Mouse (Mus musculus): ENCODE measurements around the gene Bcat2. TPM values are rescaled to one million over a fixed set of nuclear protein-coding genes. Genes with fewer than 3 reads are reported as not detected.
A peak's percentile ranks its signal among the peaks of the same experiment; 100 is the strongest.

Gene Bcat2
- total RNA-seq, 2 experiments from 2014 or later = 91.4 to 106 TPM

- intact Hi-C loops (cut with DNase I) = no loop called here
These were observed 40.5 kb upstream of the Bcat2 start for GRCm38 (mm10) chr7:45529461-45529860.

GRCm38 (mm10) chr7:45530643-45531042 lies 39.3 kb upstream of the Bcat2 start:
- TF ChIP-seq CTCF (IDR thresholded peaks at IDR 0.05) = no peak
- H3K27ac ChIP-seq = peak overlapping the region; percentile 70
- DNase-seq = peak; percentile 56
- intact Hi-C loops (cut with DNase I) = no loop called here
- H3K4me3 ChIP-seq = peak overlapping the region; percentile 56

More at GRCm38 (mm10) chr7:45529461-45529860, 40.5 kb upstream of the Bcat2 start:
- no peak for DNase-seq
- TF ChIP-seq CTCF (IDR thresholded peaks at IDR 0.05) = no peak
- H3K4me3 ChIP-seq = peak overlapping the region; percentile 56
- H3K27ac ChIP-seq = peak overlapping the region; percentile 70

- TF ChIP-seq CTCF (IDR thresholded peaks at IDR 0.05) = no peak
- intact Hi-C loops (cut with DNase I) = no loop called here
- H3K27ac ChIP-seq = no peak overlapping the region
These were observed 34.3 kb upstream of the Bcat2 start for GRCm38 (mm10) chr7:45535676-45536075.

DNA sequence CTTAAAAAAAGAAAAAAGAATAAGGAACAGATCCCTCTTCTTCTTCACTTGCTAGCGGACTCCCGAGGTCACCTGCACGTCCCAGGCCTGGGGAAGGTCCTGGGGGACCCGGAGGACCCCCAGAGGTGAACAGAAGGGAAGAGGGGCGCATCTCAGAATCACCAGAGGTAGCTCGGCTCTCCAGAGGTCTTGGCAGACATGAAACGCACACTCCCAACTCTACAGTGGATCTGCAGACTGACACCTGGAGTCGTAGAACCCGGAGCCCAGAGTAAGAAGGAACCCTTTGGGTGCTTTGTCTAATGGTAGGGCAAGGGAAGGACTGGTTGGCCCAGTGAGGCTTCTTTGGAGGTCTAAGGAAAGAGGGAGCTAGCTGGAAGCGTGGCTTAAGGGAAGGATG lies 32.4 kb upstream of the Bcat2 start:
- TF ChIP-seq CTCF (IDR thresholded peaks at IDR 0.05) = no peak
- H3K4me3 ChIP-seq = peak overlapping the region; percentile 83
- DNase-seq = no peak
- intact Hi-C loops (cut with DNase I) = no loop called here
- no peak overlapping the region; the same call in 1 of the 2 replicates for H3K27ac ChIP-seq

More at GRCm38 (mm10) chr7:45535676-45536075, 34.3 kb upstream of the Bcat2 start:
- DNase-seq = no peak
- no peak overlapping the region for H3K4me3 ChIP-seq

GRCm38 (mm10) chr7:45538163-45539041 lies 31.6 kb upstream of the Bcat2 start:
- DNase-seq = peak; percentile 59
- peak overlapping the region; percentile 71 for H3K27ac ChIP-seq
- intact Hi-C loops (cut with DNase I) = no loop called here
- peak overlapping the region; percentile 83 for H3K4me3 ChIP-seq
- peak; percentile 26; the same call in 1 of the 2 replicates for TF ChIP-seq CTCF (IDR thresholded peaks at IDR 0.05)

GRCm38 (mm10) chr7:45539095-45539494 lies 30.9 kb upstream of the Bcat2 start:
- no peak for TF ChIP-seq CTCF (IDR thresholded peaks at IDR 0.05)
- intact Hi-C loops (cut with DNase I) = no loop called here
- DNase-seq = no peak
- Histone ChIP-seq H3K27ac (no peak overlapping the region), H3K4me3 (no peak overlapping the region)

GRCm38 (mm10) chr7:45540213-45540612 lies 29.7 kb upstream of the Bcat2 start:
- TF ChIP-seq CTCF (IDR thresholded peaks at IDR 0.05) = no peak
- Histone ChIP-seq H3K4me3 (no peak overlapping the region), H3K27ac (no peak overlapping the region)
- no peak for DNase-seq
- intact Hi-C loops (cut with DNase I) = no loop called here

GRCm38 (mm10) chr7:45544525-45544924 lies 25.4 kb upstream of the Bcat2 start:
- peak; percentile 41 for TF ChIP-seq CTCF (IDR thresholded peaks at IDR 0.05)
- intact Hi-C loops (cut with DNase I) = no loop called here
- DNase-seq = no peak

GRCm38 (mm10) chr7:45549641-45550436 lies 20.1 kb upstream of the Bcat2 start:
- TF ChIP-seq CTCF (IDR thresholded peaks at IDR 0.05) = no peak
- H3K4me3 ChIP-seq = no peak overlapping the region; the same call in 1 of the 2 replicates
- intact Hi-C loops (cut with DNase I) = no loop called here
- peak overlapping the region; percentile 57; the same call in 1 of the 2 replicates for H3K27ac ChIP-seq
- no peak for DNase-seq

More at GRCm38 (mm10) chr7:45544525-45544924, 25.4 kb upstream of the Bcat2 start:
- Histone ChIP-seq H3K27ac (no peak overlapping the region), H3K4me3 (no peak overlapping the region)

GRCm38 (mm10) chr7:45550821-45551511 lies 19.0 kb upstream of the Bcat2 start:
- Histone ChIP-seq H3K4me3 (peak overlapping the region; percentile 11), H3K27ac (peak overlapping the region; percentile 57)
- no peak for TF ChIP-seq CTCF (IDR thresholded peaks at IDR 0.05)
- intact Hi-C loops (cut with DNase I) = no loop called here
- no peak for DNase-seq

DNA sequence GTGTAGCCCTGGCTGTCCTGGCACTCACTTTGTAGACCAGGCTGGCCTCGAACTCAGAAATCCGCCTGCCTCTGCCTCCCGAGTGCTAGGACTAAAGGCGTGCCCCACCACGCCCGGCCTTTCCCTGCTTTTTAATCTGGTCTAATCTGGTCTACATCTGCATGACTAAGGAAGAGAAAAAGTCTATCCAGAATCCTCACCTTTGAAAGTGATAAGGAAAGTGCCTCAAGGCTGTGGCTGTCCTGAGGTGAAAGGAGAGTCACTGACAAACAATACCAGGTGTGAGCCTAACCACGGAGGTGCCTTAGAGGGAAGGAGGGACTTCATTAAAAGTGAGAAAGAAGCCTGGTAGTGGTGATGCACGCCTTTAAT lies 18.5 kb upstream of the Bcat2 start:
- Histone ChIP-seq H3K27ac (no peak overlapping the region), H3K4me3 (no peak overlapping the region)
- no peak for DNase-seq
- TF ChIP-seq CTCF (IDR thresholded peaks at IDR 0.05) = no peak
- intact Hi-C loops (cut with DNase I) = no loop called here

- Histone ChIP-seq H3K4me3 (no peak overlapping the region), H3K27ac (no peak overlapping the region)
- no peak for TF ChIP-seq CTCF (IDR thresholded peaks at IDR 0.05)
- no peak for DNase-seq
- intact Hi-C loops (cut with DNase I) = no loop called here
These were observed 16.4 kb upstream of the Bcat2 start for GRCm38 (mm10) chr7:45553519-45553918.
